Mouse (Mus musculus) thymus, adult 2 months (tissue): ENCODE results near the gene Espn.

Source experiments
- CTCF ChIP-seq: fragments of 200-500 bp; IDR thresholded peaks from 2 replicates; pipeline ENCODE4 v1.5.1; 2012; ENCODE audit warnings: mild to moderate bottlenecking, control low read depth, low read length, moderate library complexity, borderline replicate concordance; ENCODE audit not compliant: control insufficient read depth, poor library complexity, insufficient read depth; ENCODE audit errors: extremely low read depth
- POLR2A ChIP-seq: fragments of 200-500 bp; IDR thresholded peaks from 2 replicates; pipeline ENCODE4 v1.6.1; 2012; ENCODE audit warnings: mild to moderate bottlenecking, low read length, control low read depth, moderate library complexity; ENCODE audit not compliant: control insufficient read depth, poor library complexity, insufficient read depth; ENCODE audit errors: extremely low read depth

DNA sequence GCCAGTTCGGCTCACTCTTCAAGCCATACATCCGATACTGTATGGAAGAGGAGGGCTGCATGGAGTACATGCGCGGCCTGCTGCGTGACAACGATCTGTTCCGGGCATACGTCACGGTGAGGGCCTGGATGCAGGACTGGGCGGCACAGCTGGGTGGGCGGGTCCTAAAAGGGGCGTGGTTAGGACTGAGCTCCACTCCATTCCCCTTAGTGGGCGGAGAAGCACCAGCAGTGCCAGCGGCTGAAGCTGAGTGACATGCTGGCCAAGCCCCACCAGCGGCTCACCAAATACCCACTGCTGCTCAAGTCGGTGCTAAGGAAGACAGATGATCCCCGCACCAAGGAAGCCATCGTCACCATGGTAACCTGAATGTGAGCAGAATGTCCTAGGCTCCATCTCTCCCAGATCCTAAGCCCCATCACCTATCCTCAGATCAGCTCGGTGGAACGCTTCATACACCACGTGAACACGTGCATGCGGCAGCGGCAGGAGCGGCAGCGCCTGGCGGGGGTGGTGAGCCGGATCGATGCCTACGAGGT is 44.1 kb downstream of the Espn start:
- no peak for TF ChIP-seq POLR2A
- TF ChIP-seq CTCF = no peak
